Mouse (Mus musculus) myocyte (in vitro differentiated cells): ENCODE results near the gene Tomm40l.

Experiments
- CEBPB ChIP-seq: IDR thresholded peaks from 2 replicates; pipeline ENCODE4 v1.6.1; 2011; ENCODE audit warnings: mild to moderate bottlenecking, moderate library complexity; ENCODE audit not compliant: poor library complexity, insufficient read depth, severe bottlenecking
- MAX ChIP-seq: IDR thresholded peaks from one replicate; pipeline ENCODE4 v1.6.1; 2011; ENCODE audit warnings: low read depth, mild to moderate bottlenecking, control low read depth
- POLR2A ChIP-seq: IDR thresholded peaks from one replicate; pipeline ENCODE4 v1.6.1; 2011; ENCODE audit warnings: low read depth, mild to moderate bottlenecking, control low read depth, moderate library complexity; ENCODE audit not compliant: insufficient read length
- REST ChIP-seq: IDR thresholded peaks from one replicate; pipeline ENCODE4 v1.6.1; 2011; ENCODE audit warnings: mild to moderate bottlenecking, control low read depth, moderate library complexity; ENCODE audit not compliant: insufficient read depth, insufficient read length
- TCF12 ChIP-seq: IDR thresholded peaks from one replicate; pipeline ENCODE4 v1.6.1; 2011; ENCODE audit warnings: mild to moderate bottlenecking, control low read depth; ENCODE audit not compliant: poor library complexity, insufficient read depth, severe bottlenecking

DNA sequence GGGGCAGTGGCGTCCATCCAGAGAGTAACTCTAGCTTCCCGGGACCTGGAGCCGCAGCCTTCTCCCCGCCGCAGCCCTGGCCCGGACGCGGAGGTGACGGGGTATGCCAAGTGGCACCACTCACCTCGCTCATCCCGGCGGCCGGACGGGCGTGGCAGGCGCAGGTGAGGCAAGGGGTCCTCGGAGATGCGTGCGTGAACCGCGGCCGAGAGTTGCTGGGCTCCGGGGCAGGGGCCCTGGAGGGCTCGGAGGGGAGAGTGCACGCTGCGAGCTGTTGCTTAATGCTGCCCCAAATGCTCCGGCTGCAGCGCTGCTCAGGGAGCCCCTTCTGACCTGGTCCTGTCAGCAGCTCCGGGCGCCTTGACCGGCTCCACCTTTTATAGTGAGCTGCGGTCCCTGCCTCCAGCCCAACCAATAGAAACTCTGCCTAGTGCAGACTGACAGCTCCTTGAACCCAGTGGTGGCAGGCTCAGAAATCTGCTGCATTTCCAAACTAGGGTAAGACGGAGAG is 26.4 kb downstream of the Tomm40l start, which contains the start of gene Pcp4l1:
- TF ChIP-seq POLR2A, result no peak
- TF ChIP-seq CEBPB, result no peak
- no peak for TF ChIP-seq REST
- TF ChIP-seq MAX, result no peak
- TF ChIP-seq TCF12, result no peak
